Mouse (Mus musculus) limb, embryonic 14.5 days (tissue): ENCODE measurements at regions not wholly inside any gene's neighbourhood (a gene's known extent, or its start where the extent isn't known, plus 50 kb on each side); places are given as distances from the start of the nearest gene placed in this dataset.

Experiments
- ATAC-seq: fragments of 200-750 bp; cut with Nextera tagmentation; 2 replicates; pipeline ENCODE4 v1.8.0; 2017; ENCODE audit warnings: low read depth, moderate number of reproducible peaks, moderate TSS enrichment; ENCODE audit not compliant: low FRiP score
- DNase-seq: peaks from one replicate; pipeline ENCODE4 v3.0.0-alpha.2; 2015; ENCODE audit warnings: low spot score
- H3K27ac ChIP-seq: fragments of 300-500 bp; sonication (generic); replicated peaks from 2 replicates; pipeline ENCODE4 v1.5.1; 2014; ENCODE audit warnings: low read depth, mild to moderate bottlenecking, low read length, moderate library complexity, mixed read lengths
- H3K27me3 ChIP-seq: fragments of 300-500 bp; sonication (generic); 2 replicates; pipeline ENCODE4 v1.6.1; 2014; ENCODE audit warnings: low read length, mixed read lengths; ENCODE audit not compliant: control insufficient read depth, insufficient read depth
- H3K36me3 ChIP-seq: fragments of 300-500 bp; sonication (generic); 2 replicates; pipeline ENCODE4 v1.6.1; 2014; ENCODE audit warnings: mild to moderate bottlenecking, low read length, moderate library complexity, mixed read lengths; ENCODE audit not compliant: control insufficient read depth, insufficient read depth
- H3K4me1 ChIP-seq: fragments of 300-500 bp; sonication (generic); 2 replicates; pipeline ENCODE4 v1.6.1; 2014; ENCODE audit warnings: antibody characterized with exemption, low read length, mixed read lengths; ENCODE audit not compliant: control insufficient read depth, insufficient read depth
- H3K4me2 ChIP-seq: fragments of 300-500 bp; sonication (generic); replicated peaks from 2 replicates; pipeline ENCODE4 v1.6.1; 2014; ENCODE audit warnings: low read depth, mild to moderate bottlenecking, low read length, moderate library complexity; ENCODE audit not compliant: severe bottlenecking
- H3K4me3 ChIP-seq: fragments of 300-500 bp; sonication (generic); replicated peaks from 2 replicates; pipeline ENCODE4 v1.5.1; 2014; ENCODE audit warnings: low read length
- H3K9ac ChIP-seq: fragments of 300-500 bp; sonication (generic); 2 replicates; pipeline ENCODE4 v1.6.1; 2014; ENCODE audit warnings: mild to moderate bottlenecking, low read depth, low read length, moderate library complexity; ENCODE audit not compliant: severe bottlenecking
- H3K9me3 ChIP-seq: fragments of 300-500 bp; sonication (generic); 2 replicates; pipeline ENCODE4 v1.6.1; 2016; ENCODE audit warnings: low read length; ENCODE audit not compliant: control insufficient read depth
- POLR2A ChIP-seq: fragments of 200-500 bp; IDR thresholded peaks from 2 replicates; pipeline ENCODE4 v1.8.0; 2012; ENCODE audit warnings: inconsistent platforms, mild to moderate bottlenecking, moderate library complexity, borderline replicate concordance; ENCODE audit not compliant: insufficient read depth, insufficient read length; ENCODE audit errors: extremely low read depth
- WGBS: fragments of 180-500 bp; shearing (Covaris S2); extraction: QIAGEN DNeasy Blood & Tissue Kit; methylation state at CpG from one replicate; pipeline ENCODE4 v1.1.7; 2014; 5-methylcytosine and 5-hydroxymethylcytosine counted together

- Histone ChIP-seq H3K4me2 (no peak overlapping the region), H3K4me1 (no peaks in the 10 kb centered on the region), H3K9ac (no peak overlapping the region), H3K36me3 (no peaks in the 10 kb centered on the region), H3K4me3 (no peak overlapping the region), H3K9me3 (no peaks in the 10 kb centered on the region), H3K27me3 (no peaks in the 10 kb centered on the region), H3K27ac (no peak overlapping the region)
- no peak for TF ChIP-seq POLR2A
- 67% methylated on average over 8 of the region's 8 CpGs for WGBS
- DNase-seq (no peak), ATAC-seq (no peak)
These were observed 66.6 kb upstream of the Plekha5 start for GRCm38 (mm10) chr6:140357300-140357699.

GRCm38 (mm10) chr6:140354082-140354481 lies 69.8 kb upstream of the Plekha5 start:
- Histone ChIP-seq H3K4me3 (no peak overlapping the region), H3K9me3 (no peaks in the 10 kb centered on the region), H3K4me1 (no peaks in the 10 kb centered on the region), H3K27ac (no peak overlapping the region), H3K36me3 (no peaks in the 10 kb centered on the region), H3K9ac (no peak overlapping the region), H3K4me2 (no peak overlapping the region), H3K27me3 (no peaks in the 10 kb centered on the region)
- no peak for TF ChIP-seq POLR2A
- WGBS = 55% methylated on average over 6 of the region's 6 CpGs
- ATAC-seq (no peak), DNase-seq (no peak)

- 75% methylated on average over 6 of the region's 6 CpGs for WGBS
- ATAC-seq = no peak
- DNase-seq = no peak
These were observed 70.2 kb upstream of the Plekha5 start for GRCm38 (mm10) chr6:140353610-140354009.

GRCm38 (mm10) chr6:140351365-140352095 lies 72.3 kb upstream of the Plekha5 start:
- Histone ChIP-seq H3K4me3 (no peak overlapping the region), H3K4me2 (no peak overlapping the region), H3K9me3 (no peaks in the 10 kb centered on the region), H3K36me3 (no peaks in the 10 kb centered on the region), H3K27ac (no peak overlapping the region), H3K27me3 (no peaks in the 10 kb centered on the region), H3K9ac (no peak overlapping the region), H3K4me1 (no peaks in the 10 kb centered on the region)
- no peak for TF ChIP-seq POLR2A
- ATAC-seq = no peak
- no peak for DNase-seq
- WGBS = 89% methylated on average over 5 of the region's 6 CpGs

More at GRCm38 (mm10) chr6:140353610-140354009, 70.2 kb upstream of the Plekha5 start:
- no peaks in the 10 kb centered on the region for H3K4me1 ChIP-seq
- no peak overlapping the region for H3K4me3 ChIP-seq
- H3K9me3 ChIP-seq = no peaks in the 10 kb centered on the region
- H3K36me3 ChIP-seq = no peaks in the 10 kb centered on the region
- H3K27ac ChIP-seq = no peak overlapping the region
- H3K27me3 ChIP-seq = no peaks in the 10 kb centered on the region
- no peak overlapping the region for H3K4me2 ChIP-seq
- H3K9ac ChIP-seq = no peak overlapping the region
- no peak for TF ChIP-seq POLR2A

- Histone ChIP-seq H3K4me1 (no peaks in the 10 kb centered on the region), H3K9ac (no peak overlapping the region), H3K9me3 (no peaks in the 10 kb centered on the region), H3K27ac (no peak overlapping the region), H3K36me3 (no peaks in the 10 kb centered on the region), H3K4me2 (no peak overlapping the region), H3K4me3 (no peak overlapping the region), H3K27me3 (no peaks in the 10 kb centered on the region)
- DNase-seq = no peak
- no peak for ATAC-seq
- WGBS = 89% methylated on average over 16 of the region's 16 CpGs
- no peak for TF ChIP-seq POLR2A
These were observed 75.3 kb upstream of the Plekha5 start for GRCm38 (mm10) chr6:140348578-140348977.
